Mouse (Mus musculus) lung, postnatal 36 days (tissue): ENCODE measurements around the gene 4930426L09Rik.
"Not testable (repeated sequence)": the region's sequence is repeated elsewhere in the genome, so short reads cannot be mapped to it uniquely, and the experiment has no call there.

Experiments
- DNase-seq: peaks from one replicate; pipeline ENCODE4 v3.0.0; 2022; ENCODE audit warnings: mixed read lengths

Gene 4930426L09Rik

DNA sequence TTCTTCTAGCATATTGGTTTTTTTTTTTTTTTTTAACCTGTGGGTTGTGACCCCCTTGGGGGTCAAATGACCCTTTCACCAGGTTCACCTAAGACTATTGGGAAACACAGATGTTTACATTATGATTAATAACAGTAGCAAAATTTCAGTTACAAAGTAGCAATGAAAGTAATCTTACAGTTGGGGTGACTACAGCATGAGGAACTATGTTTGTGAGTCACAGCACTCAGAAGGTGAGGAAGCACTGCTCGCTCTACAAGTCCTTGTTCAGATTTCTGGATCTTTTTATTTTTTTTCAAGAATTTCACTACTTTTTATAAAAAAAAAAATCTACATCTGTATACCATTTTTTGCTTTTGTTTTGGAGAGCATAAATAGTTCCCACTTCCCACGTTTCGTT lies 26.6 kb upstream of the 4930426L09Rik start:
- no peak for DNase-seq

DNA sequence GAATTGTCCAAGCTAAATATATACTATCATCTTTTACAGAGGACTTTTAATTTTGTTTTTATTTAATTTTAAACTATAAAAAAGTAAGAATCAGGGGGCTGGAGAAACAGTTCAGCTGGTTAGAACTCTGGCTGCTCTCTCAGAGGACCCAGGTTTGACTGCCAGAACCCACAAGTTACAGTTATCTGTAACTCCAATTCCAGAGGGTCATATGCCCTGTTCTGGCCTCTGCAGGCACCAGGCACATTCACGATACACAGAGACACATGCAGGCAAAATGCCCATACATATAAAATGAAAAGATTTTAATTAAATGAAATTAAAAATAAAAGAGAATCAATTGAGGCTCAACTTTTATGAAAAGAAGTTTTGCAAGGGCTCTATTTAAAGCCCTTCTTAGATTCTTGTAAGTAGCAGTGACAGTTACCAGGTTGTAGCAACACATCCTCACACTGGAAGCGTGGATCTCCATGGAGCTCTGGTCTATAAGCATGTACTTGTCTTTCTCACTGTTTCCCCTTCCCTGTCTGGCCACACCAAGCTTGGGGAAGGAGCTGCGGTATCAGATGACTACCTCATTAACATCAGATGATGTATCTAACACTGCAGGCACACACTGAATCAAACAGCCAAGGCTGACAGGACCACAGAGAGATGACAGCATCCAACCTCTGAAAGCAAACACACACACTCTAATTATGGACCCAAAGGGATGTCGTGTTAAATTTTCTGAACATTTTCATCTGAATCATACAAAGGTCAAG lies 23.1 kb upstream of the 4930426L09Rik start:
- no peak for DNase-seq

DNA sequence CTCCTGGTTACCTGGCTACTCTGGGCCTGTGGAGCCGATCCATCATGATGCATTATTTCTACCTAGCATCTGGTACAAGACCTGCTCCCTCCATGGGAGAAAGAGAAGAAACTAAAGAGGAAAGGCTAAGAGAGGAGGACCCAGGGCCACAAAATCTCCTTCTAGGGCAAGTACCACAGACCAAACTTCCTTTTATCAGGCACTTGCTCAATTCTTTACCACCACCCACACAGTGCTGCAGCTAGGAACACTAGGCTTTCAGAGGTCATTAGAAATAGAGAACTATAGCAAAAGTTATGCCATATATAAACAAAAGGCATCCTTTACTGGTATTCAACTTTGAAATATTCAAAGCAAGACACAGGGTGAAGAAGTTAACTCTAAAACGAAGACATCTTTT lies 22.0 kb upstream of the 4930426L09Rik start:
- peak; percentile 63 for DNase-seq

DNA sequence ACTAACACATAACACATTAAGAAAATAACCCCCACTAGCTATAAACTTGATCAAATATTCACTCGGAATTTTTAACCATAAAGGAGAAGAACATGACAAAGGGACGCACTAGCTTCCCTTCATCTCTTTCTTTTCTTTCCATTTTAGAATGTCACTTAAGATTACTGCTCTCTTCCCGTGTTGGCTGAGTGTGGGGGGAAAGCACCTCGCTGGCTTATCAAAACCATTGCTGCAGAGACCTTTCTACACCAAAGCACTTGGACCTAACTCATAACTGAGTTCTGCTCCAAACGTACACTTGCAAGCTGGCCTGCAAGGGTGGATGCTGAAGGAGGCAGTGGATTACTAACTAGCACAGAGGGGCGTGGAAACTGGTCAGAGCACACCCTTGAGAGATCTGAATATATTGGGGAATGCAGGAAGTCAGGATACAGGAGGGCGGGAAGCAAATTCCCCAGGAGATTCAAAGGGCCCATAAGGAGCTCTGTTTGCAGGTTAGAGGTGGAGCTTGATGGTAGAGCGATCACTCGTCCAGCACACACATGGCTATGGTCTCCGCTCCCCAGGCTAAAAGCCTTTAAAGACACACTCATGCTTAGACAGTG lies 20.8 kb upstream of the 4930426L09Rik start:
- no peak for DNase-seq

- DNase-seq: no peak
Observed at GRCm38 (mm10) chr2:18979046-18979445, 19.1 kb upstream of the 4930426L09Rik start.

GRCm38 (mm10) chr2:18979675-18980074 lies 18.5 kb upstream of the 4930426L09Rik start:
- DNase-seq: no peak

GRCm38 (mm10) chr2:18982581-18982980 lies 15.6 kb upstream of the 4930426L09Rik start:
- no peak for DNase-seq

GRCm38 (mm10) chr2:18983546-18983945 lies 14.6 kb upstream of the 4930426L09Rik start:
- DNase-seq: no peak

DNA sequence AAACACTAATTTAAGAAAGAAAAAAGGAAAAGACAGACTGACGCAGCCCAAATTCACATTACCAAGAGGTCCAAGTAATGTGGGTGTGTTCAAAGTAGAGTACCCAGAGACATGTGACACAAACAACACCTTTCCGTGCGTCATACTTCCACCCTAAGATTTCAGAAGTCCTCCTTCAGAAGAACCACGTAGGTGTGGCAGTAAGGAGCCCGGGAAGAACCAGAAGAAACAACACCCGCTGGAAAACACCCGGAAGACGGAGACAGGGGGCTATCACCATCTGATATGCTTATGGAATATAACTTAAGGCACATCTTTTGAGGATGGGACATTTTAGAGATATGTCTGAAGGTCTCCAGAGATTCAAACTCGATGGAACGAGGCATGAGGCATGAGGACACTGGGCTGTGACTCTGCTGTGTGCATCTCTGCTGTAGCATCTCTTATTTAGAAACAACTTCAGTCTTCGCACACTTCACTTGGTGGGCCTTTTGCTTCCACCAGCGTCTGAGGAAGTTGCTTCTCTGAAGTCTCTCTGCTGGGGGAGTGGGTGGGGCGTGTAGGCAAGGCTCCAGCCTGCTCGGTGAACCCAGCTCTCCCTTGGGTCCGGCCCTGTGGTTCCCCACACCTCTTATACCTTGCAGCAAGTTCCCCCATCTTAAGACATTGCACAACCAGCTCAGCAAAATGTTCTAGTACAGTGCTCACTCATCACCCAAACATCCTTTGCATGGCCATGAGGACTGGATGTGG lies 13.9 kb upstream of the 4930426L09Rik start:
- DNase-seq: peak; percentile 81

GRCm38 (mm10) chr2:18985506-18985905 lies 12.6 kb upstream of the 4930426L09Rik start:
- no peak for DNase-seq

- DNase-seq: peak; percentile 50
Observed at GRCm38 (mm10) chr2:18988885-18989284, 9.3 kb upstream of the 4930426L09Rik start.

GRCm38 (mm10) chr2:18992512-18993510 lies 5.3 kb upstream of the 4930426L09Rik start:
- no peak for DNase-seq

DNA sequence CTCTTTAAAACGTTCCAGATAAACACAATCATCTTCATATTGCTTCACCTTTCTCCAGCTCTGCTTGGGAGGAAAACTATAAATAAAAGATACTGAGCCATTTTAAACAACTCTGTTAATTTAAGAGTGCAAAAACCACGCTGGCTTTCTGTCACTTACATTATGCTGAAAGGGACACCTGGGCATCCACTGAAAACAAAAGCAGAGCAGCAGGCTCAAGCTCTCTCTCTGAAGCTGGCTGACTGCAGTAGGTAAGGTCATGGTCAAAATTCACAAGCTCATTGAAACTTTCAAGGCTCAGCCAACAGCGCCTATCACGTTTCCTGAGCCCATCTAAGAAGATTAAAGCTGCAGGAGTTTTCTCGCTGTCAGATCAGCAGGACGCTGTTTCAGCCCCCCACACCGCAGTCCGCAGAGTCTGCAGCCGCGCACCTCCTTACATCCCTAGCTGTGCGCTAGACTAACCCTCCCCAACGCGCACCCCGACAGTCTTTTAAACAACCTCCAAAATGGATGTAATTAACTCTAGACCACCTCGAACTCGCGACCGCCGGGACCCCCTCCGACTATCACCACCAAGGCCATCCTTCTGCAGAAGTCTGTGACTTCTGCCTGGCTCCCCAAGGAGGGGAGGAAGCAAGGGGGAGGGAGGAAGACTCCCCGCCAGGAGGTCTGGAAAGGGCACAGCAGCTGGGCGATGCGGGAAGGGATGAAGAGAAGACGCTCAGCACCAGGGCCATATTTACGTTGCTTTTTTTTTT lies 1.5 kb upstream of the 4930426L09Rik start:
- peak; percentile 13 for DNase-seq

DNA sequence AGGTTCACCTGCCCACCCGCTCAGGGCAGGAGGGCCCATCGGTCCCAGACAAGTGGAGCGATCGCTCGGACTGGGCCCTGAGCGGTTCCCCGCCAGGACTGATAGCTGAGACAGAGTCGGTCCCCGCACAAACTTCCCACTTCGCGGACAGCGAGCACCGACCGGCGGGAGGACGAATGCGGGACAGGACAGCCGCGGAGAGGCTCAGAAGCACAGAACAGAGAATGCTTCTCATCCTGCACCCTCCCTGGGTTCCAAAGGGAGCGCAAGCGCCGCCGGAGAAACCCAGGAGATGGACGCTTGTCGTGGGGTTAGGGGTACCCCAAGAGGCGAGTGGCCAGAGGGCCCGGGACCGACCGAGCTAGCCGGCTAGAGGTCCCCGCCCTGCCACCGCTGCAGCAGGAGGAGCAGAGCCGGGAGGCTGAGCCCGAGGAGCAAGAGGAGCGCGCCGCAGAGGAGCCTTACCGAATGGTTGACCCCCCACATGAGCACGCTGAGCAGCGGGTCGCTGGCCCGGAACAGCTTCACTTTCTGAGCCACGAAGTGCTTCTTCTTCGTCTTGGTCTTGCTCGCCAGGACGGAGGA lies 664 bp upstream of the 4930426L09Rik start:
- peak; percentile 40 for DNase-seq

DNA sequence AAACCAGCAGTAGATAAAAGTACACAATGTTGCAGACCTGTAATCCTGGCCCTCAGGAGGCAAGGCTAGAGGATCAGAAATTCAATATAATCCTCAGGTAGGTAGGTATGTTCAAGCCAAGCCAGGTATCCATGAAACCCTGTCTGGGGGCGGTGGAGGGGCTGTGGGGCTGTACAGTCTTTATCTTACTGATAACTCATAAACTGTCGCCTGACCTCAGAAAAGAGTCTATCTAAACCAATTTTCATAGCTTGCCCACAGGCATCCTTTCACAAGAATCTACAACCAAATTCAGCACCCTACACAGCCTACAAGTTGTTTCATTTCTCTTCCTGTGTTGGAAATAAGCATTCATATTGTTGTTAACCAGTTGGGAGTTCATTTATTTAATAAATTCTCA lies 1.3 kb downstream of the 4930426L09Rik start:
- DNase-seq: no peak

DNA sequence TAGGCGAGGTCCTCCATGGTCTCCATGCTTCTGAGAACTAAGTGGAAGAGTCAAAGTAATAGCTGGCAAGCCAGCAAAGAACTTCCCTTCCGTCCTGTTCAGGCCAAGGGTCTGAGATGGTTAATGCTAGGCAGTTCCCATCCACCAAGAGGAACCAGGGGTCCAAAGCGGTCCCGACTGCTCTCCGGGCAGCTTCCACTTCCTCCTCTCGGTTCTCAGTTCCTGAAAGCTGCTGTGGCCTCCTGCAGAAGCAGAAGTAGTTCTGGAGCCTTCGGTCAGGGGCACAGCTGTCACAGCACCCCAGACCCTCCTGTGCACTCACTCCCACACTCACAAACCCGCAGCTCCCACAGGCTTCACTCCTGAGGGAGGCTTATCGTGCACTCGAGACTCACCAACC lies 6.7 kb downstream of the 4930426L09Rik start:
- DNase-seq: peak; percentile 65

DNA sequence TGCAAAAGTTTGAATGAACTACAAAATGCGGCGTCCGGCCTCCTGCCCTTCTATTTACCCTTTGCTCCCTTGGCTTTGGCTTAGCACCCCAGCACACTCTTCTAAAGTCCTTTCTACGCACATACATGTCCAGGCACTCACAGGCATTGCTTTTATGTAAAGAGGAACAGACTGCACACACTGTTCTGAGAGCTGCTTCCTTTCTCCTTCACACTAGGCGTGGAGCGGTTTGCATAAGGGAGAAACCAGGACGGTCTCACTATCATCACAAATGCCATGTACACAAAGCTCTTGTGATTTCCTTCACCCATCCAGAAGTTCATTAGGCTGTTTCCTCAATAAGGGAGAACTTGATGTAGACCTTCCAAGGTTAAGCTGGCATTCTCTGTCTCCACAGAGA lies 8.0 kb downstream of the 4930426L09Rik start:
- DNase-seq: no peak

- DNase-seq: no peak
Observed at GRCm38 (mm10) chr2:19007580-19007979, 9.4 kb downstream of the 4930426L09Rik start.

- not testable (repeated sequence) for DNase-seq
Observed at GRCm38 (mm10) chr2:19010541-19010940, 12.4 kb downstream of the 4930426L09Rik start.

- no peak for DNase-seq
Observed at GRCm38 (mm10) chr2:19011443-19011842, 13.3 kb downstream of the 4930426L09Rik start.

- DNase-seq: no peak
Observed at GRCm38 (mm10) chr2:19016348-19016747, 18.2 kb downstream of the 4930426L09Rik start.
